In the genomic region with DNA sequence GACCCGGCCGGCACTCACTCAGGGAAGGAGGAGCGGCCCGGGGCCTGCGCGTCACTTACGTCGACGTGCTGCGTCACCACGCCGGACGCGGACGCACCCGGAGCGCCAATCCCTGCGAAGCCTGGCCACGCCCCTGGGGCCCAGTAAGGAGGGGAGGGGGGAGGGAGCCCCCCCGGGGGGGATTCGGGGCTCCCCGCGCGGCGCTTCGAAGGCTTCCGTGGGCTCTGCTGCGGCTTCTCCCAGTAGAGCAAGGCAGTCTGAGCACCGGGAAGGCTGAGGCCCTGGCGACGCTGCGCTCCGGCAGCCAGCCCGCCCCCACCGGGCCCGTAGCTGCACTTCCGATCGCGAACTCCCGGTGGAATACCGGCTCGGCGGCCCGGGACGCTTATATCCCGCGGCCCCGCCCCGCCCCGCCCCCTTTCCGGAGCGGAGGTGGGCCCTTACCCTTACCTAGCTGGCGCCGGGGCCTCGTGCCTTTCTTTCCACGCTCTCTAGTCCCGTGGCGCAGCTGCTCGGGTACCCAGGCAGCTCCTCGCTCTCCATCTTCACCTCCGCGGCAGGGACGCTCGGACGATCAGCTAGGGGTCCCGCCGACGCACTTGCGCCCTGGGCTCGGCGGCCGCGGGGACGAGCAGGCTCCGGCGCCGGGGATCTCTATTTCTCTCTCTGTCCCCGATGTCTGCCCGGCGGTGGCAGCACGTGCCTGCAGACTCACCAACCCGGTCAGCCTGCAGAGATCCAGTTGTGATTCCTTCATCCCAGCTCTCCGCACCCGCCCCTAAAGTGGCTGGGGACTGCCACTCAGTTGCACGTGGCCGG, we compare ENCODE assay signal across 8 mouse cellular contexts. TPM values are rescaled to one million over a fixed set of nuclear protein-coding genes. Genes with fewer than 3 reads are reported as not detected.
A peak's percentile ranks its signal among the peaks of the same experiment; 100 is the strongest.
DNase-seq lines count a peak whose midpoint lies in the region; ATAC-seq lines count a peak whose summit lies in the region.

A gene (minus strand): TSS at position 129 of the 819 bp plus-strand sequence.

- peak within 1 kb of the TSS; percentile 96 for H3K27ac ChIP-seq in brown adipose tissue, adult 24 weeks (replicated peaks; ENCODE audit: low read depth, low read length)
- peak within 1 kb of the TSS; percentile 97 to 98 for H3K27ac ChIP-seq in heart, embryonic 14.5 days (replicated peaks in 1 of 2; ENCODE audit: control insufficient read depth in 1 of 2, insufficient read depth in 1 of 2, low read depth in 2 of 2, low read length in 2 of 2)
- peak within 1 kb of the TSS; percentile 89 for H3K27ac ChIP-seq in liver, embryonic 13.5 days
- H3K27ac ChIP-seq in stomach, embryonic 16.5 days (ENCODE audit: low read length), result peak within 1 kb of the TSS; percentile 96

- no peaks in the 10 kb centered on the region for H3K27me3 ChIP-seq in heart, embryonic 14.5 days (ENCODE audit: control insufficient read depth, insufficient read depth, low read length)
- H3K27me3 ChIP-seq in liver, embryonic 13.5 days, result no peaks in the 10 kb centered on the region
- no peaks in the 10 kb centered on the region for H3K27me3 ChIP-seq in stomach, embryonic 16.5 days (ENCODE audit: control insufficient read depth, insufficient read depth, low read length)

- peak within 1 kb of the TSS; percentile 93 for H3K4me2 ChIP-seq in heart, embryonic 14.5 days (ENCODE audit: low read length)
- peak within 1 kb of the TSS; percentile 98 for H3K4me2 ChIP-seq in liver, embryonic 13.5 days
- H3K4me2 ChIP-seq in stomach, embryonic 16.5 days (ENCODE audit: low read depth, low read length), result peak within 1 kb of the TSS; percentile 92

- WGBS in heart, embryonic 14.5 days, result under 1% methylated on average over 68 of the region's 86 CpGs
- under 1% methylated on average over 84 of the region's 86 CpGs for WGBS in liver, embryonic 13.5 days (ENCODE audit: insufficient replicate concordance)
- under 1% methylated on average over 84 of the region's 86 CpGs for WGBS in stomach, embryonic 16.5 days

- H3K4me1 ChIP-seq in brown adipose tissue, adult 24 weeks (ENCODE audit: control insufficient read depth, insufficient read depth, insufficient read length, low read length), result no peaks in the 10 kb centered on the region
- H3K4me1 ChIP-seq in heart, embryonic 14.5 days (ENCODE audit: control insufficient read depth in 2 of 2, insufficient read depth in 2 of 2, low read length in 2 of 2), result peaks cover 6 to 15% of the 10 kb centered on the region in 2 experiments
- peaks cover 32% of the 10 kb centered on the region for H3K4me1 ChIP-seq in liver, embryonic 13.5 days (replicated peaks)
- H3K4me1 ChIP-seq in stomach, embryonic 16.5 days (ENCODE audit: control insufficient read depth, insufficient read depth, low read length), result peaks cover 13% of the 10 kb centered on the region

- peak; percentile 98 for ATAC-seq in heart, embryonic 14.5 days (ENCODE audit: insufficient number of reproducible peaks, insufficient read depth, low FRiP score, low read depth)
- ATAC-seq in liver, embryonic 13.5 days (ENCODE audit: low read depth), result peak; percentile 97
- ATAC-seq in stomach, embryonic 16.5 days (ENCODE audit: insufficient read depth, low FRiP score), result peak; percentile 98

- no peaks in the 10 kb centered on the region for H3K9me3 ChIP-seq in heart, embryonic 14.5 days (ENCODE audit: control insufficient read depth, low read length)
- H3K9me3 ChIP-seq in liver, embryonic 13.5 days (replicated peaks), result no peaks in the 10 kb centered on the region
- H3K9me3 ChIP-seq in stomach, embryonic 16.5 days (replicated peaks; ENCODE audit: control insufficient read depth, low read length), result no peaks in the 10 kb centered on the region

- H3K9ac ChIP-seq in heart, embryonic 14.5 days (ENCODE audit: low read length), result peak within 1 kb of the TSS; percentile 98
- H3K9ac ChIP-seq in liver, embryonic 13.5 days, result peak within 1 kb of the TSS; percentile 96
- H3K9ac ChIP-seq in stomach, embryonic 16.5 days (ENCODE audit: low read length), result peak within 1 kb of the TSS; percentile 97

- peaks cover 29% of the 10 kb centered on the region for H3K36me3 ChIP-seq in heart, embryonic 14.5 days (ENCODE audit: control insufficient read depth, insufficient read depth, low read length)
- peaks cover 26% of the 10 kb centered on the region for H3K36me3 ChIP-seq in liver, embryonic 13.5 days
- H3K36me3 ChIP-seq in stomach, embryonic 16.5 days (ENCODE audit: control insufficient read depth, insufficient read depth, low read length), result peaks cover 7% of the 10 kb centered on the region

- DNase-seq in CD4-positive, CD25-positive, alpha-beta regulatory T cell, adult 2 months (ENCODE audit: low read depth, low spot score), result peak; percentile 98
- peak; percentile 26 for DNase-seq in fat pad, adult 2 months (ENCODE audit: extremely low read depth, low read depth, low spot score)
- DNase-seq in kidney, postnatal 14 days, result peak; percentile 97
- DNase-seq in liver, embryonic 13.5 days, result peak; percentile 87
- peak; percentile 96 for DNase-seq in neural tube, embryonic 10.5 days (ENCODE audit: extremely low spot score, low spot score)

- peak within 1 kb of the TSS; percentile 90 for H3K4me3 ChIP-seq in brown adipose tissue, adult 24 weeks (ENCODE audit: insufficient read depth, low read depth, low read length)
- H3K4me3 ChIP-seq in heart, embryonic 14.5 days (ENCODE audit: control insufficient read depth in 1 of 2, insufficient read depth in 1 of 2, low read depth in 1 of 2, low read length in 2 of 2), result peak within 1 kb of the TSS; percentile 86 to 100
- peak within 1 kb of the TSS; percentile 96 for H3K4me3 ChIP-seq in liver, embryonic 13.5 days (replicated peaks)
- peak within 1 kb of the TSS; percentile 84 for H3K4me3 ChIP-seq in stomach, embryonic 16.5 days (replicated peaks; ENCODE audit: low read length)

RNA-seq across cellular contexts. Expression of the gene that starts here (rescaled TPM):
- 22.8 and 24.3 TPM in 2 replicates for polyA plus RNA-seq in brown adipose tissue, adult 24 weeks (2012; ENCODE audit: insufficient read depth, insufficient read length, missing spikeins)
- 23.5 and 28.3 TPM in 2 replicates for polyA plus RNA-seq in heart, embryonic 14.5 days (2014; fragmentation: Nextera tagmentation; extraction: Ambion mirVana)
- polyA plus RNA-seq in liver, embryonic 13.5 days (2015; fragmentation: Nextera tagmentation; extraction: Ambion mirVana), result 17.3 and 19.8 TPM in 2 replicates
- polyA plus RNA-seq in stomach, embryonic 16.5 days (2015; fragmentation: Nextera tagmentation; extraction: Ambion mirVana), result 22.9 and 30.2 TPM in 2 replicates

Comparison
In these comparisons a context has a peak if more than half of its experiments do, and no peak if none do; other contexts are left out.
1. Peak in every context shown above with its lines: DNase-seq, ATAC-seq, H3K4me3 ChIP-seq and H3K27ac ChIP-seq.
2. DNase-seq: peak in every context shown above with its lines; median percentile 98 in CD4-positive, CD25-positive, alpha-beta regulatory T cell, adult 2 months; 97 in kidney, postnatal 14 days; 96 in neural tube, embryonic 10.5 days; 87 in liver, embryonic 13.5 days; 26 in fat pad, adult 2 months.